Mouse (Mus musculus): Measurements from ENCODE around the gene Tbpl2. TPM values are rescaled to one million over a fixed set of nuclear protein-coding genes. Genes with fewer than 3 reads are reported as not detected.

Tbpl2 gene
- total RNA-seq (2014; rRNA removed) (not detected in 2 replicates), polyA plus RNA-seq (2015; fragmentation: Nextera tagmentation; extraction: Ambion mirVana) (not detected in 2 replicates)

DNA sequence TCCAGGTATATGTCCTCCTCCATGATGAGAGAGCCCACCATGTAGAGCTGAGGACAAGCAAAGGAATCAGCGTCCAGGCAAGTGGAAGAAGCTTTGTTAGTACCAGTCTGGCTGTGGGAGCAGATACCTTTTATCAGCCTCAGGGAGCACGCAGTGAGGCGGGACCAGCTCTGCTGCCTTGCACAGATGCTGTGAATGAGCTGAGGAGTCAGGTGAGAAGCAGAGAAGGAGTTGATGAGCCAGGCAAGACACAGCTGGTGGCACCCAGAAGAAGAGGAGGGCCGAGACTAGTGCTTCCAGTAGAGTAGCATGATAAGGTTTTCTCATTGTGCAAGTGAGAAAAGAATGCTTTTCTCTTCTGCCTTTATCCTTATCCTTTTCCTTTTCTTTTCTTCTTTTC, at the start of gene Tbpl2:
Gene Tbpl2 (minus strand): TSS at position 101 of the 400 bp plus-strand sequence.
- ATAC-seq (ENCODE audit: low FRiP score) (no peak), DNase-seq (ENCODE audit: low spot score) (no peak)
- TF ChIP-seq CTCF (IDR thresholded peaks at IDR 0.05) = no peak
- Histone ChIP-seq H3K4me3 (ENCODE audit: low read depth, low read length) (no peak within 1 kb of the TSS), H3K4me1 (ENCODE audit: insufficient read depth, low read length) (no peaks in the 10 kb centered on the region), H3K27me3 (ENCODE audit: insufficient read depth, low read length) (no peaks in the 10 kb centered on the region), H3K27ac (ENCODE audit: low read depth, low read length) (no peak within 1 kb of the TSS), H3K9ac (replicated peaks; ENCODE audit: low read length, poor library complexity, severe bottlenecking) (no peak within 1 kb of the TSS), H3K36me3 (ENCODE audit: insufficient read depth, low read length) (no peaks in the 10 kb centered on the region), H3K9me3 (ENCODE audit: low read length) (no peaks in the 10 kb centered on the region), H3K4me2 (ENCODE audit: low read depth, low read length, poor library complexity, severe bottlenecking) (no peak within 1 kb of the TSS)
- 83% methylated on average over 4 of the region's 4 CpGs for WGBS

DNA sequence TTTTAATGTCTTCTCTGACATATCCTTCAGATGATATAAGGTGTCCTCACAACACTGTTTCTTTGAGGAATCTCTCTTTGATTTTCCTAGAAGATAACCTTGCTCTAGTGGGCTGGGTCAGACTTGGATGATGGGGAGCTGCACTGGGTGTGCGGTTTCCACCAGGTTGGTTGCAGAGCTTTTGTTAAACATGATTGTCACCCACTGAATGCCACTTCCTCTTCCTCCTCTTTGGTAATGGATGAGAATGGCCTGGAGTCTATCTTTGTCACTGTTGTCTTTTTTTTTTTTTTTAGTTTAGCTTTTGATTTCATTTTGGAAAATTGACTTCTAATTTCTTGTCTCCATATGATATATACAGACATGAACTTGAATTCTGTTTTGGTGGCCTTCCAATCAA, 38.0 kb upstream of the Tbpl2 start:
- ATAC-seq (ENCODE audit: low FRiP score) (no peak), DNase-seq (ENCODE audit: low spot score) (no peak)
- no peak overlapping the region for H3K4me3 ChIP-seq (ENCODE audit: low read depth, low read length)
- no peak overlapping the region for H3K27ac ChIP-seq (ENCODE audit: low read depth, low read length)
- H3K9me3 ChIP-seq (ENCODE audit: low read length) = no peaks in the 10 kb centered on the region
- H3K9ac ChIP-seq (replicated peaks; ENCODE audit: low read length, poor library complexity, severe bottlenecking) = no peak overlapping the region
- no peaks in the 10 kb centered on the region for H3K27me3 ChIP-seq (ENCODE audit: insufficient read depth, low read length)
- 87% methylated on average over 1 of the region's 1 CpGs for WGBS
- H3K4me2 ChIP-seq (ENCODE audit: low read depth, low read length, poor library complexity, severe bottlenecking) = no peak overlapping the region
- H3K4me1 ChIP-seq (ENCODE audit: insufficient read depth, low read length) = no peaks in the 10 kb centered on the region
- no peak for TF ChIP-seq CTCF (IDR thresholded peaks at IDR 0.05)
- no peaks in the 10 kb centered on the region for H3K36me3 ChIP-seq (ENCODE audit: insufficient read depth, low read length)

DNA sequence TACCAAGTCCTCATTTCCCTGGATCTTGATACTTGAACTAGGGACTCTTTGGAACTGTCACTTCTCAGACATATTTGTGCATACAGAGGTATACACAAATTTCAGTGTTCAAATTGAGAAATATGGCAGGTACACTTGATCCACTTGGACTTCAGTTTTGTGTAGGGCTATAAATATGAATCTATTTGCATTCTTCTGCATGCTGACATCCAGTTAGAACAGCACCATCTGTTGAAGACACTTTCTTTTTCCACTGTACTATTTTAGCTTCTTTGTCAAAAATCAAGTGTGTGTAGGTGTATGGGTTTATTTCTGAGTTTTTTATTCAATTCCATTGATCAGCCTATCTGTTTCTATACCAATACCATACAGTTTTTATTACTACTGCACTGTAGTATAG, 12.7 kb upstream of the Tbpl2 start:
- Histone ChIP-seq H3K4me1 (ENCODE audit: insufficient read depth, low read length) (no peaks in the 10 kb centered on the region), H3K9ac (replicated peaks; ENCODE audit: low read length, poor library complexity, severe bottlenecking) (no peak overlapping the region), H3K9me3 (ENCODE audit: low read length) (no peaks in the 10 kb centered on the region), H3K4me3 (ENCODE audit: low read depth, low read length) (no peak overlapping the region), H3K27me3 (ENCODE audit: insufficient read depth, low read length) (no peaks in the 10 kb centered on the region), H3K27ac (ENCODE audit: low read depth, low read length) (no peak overlapping the region), H3K36me3 (ENCODE audit: insufficient read depth, low read length) (no peaks in the 10 kb centered on the region), H3K4me2 (ENCODE audit: low read depth, low read length, poor library complexity, severe bottlenecking) (no peak overlapping the region)
- ATAC-seq (ENCODE audit: low FRiP score) (no peak), DNase-seq (ENCODE audit: low spot score) (no peak)
- no peak for TF ChIP-seq CTCF (IDR thresholded peaks at IDR 0.05)

DNA sequence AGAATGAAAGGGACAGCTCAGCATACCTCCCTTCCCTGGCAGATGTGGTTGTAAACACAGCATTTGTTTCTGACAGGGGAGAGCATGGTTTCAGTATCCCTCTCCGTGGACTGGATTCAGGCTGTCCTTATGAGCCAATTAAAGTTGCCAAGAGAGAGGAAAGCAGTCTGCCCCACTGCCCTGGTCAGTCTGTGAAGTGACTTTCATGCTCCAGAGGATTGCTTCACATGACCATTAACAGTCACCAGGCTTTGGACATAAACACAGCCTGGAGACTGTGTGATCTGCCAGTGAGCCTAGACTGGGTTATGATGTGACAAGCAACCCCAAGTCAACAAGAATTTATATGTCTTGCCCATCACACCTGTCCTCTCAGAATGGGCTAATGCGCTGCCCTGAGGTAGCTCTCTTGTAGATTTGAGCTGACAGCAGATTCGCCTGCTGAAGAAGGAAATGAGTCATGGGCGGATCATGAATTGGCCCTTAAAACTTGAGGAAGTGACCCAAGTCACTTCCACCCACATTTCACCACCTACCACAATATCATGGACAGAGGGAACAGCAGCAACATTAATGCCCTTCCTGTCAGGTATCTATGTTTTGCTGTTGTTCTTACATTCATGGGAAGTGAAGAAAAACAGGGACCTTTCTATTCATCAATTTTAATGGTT, 7.4 kb upstream of the Tbpl2 start:
- TF ChIP-seq CTCF (IDR thresholded peaks at IDR 0.05) = no peak
- Histone ChIP-seq H3K9ac (replicated peaks; ENCODE audit: low read length, poor library complexity, severe bottlenecking) (no peak overlapping the region), H3K4me3 (ENCODE audit: low read depth, low read length) (no peak overlapping the region), H3K27me3 (ENCODE audit: insufficient read depth, low read length) (no peaks in the 10 kb centered on the region), H3K4me2 (ENCODE audit: low read depth, low read length, poor library complexity, severe bottlenecking) (no peak overlapping the region), H3K36me3 (ENCODE audit: insufficient read depth, low read length) (no peaks in the 10 kb centered on the region), H3K27ac (ENCODE audit: low read depth, low read length) (no peak overlapping the region), H3K9me3 (ENCODE audit: low read length) (no peaks in the 10 kb centered on the region), H3K4me1 (ENCODE audit: insufficient read depth, low read length) (no peaks in the 10 kb centered on the region)
- 77% methylated on average over 4 of the region's 4 CpGs for WGBS
- DNase-seq (ENCODE audit: low spot score) (no peak), ATAC-seq (ENCODE audit: low FRiP score) (no peak)

DNA sequence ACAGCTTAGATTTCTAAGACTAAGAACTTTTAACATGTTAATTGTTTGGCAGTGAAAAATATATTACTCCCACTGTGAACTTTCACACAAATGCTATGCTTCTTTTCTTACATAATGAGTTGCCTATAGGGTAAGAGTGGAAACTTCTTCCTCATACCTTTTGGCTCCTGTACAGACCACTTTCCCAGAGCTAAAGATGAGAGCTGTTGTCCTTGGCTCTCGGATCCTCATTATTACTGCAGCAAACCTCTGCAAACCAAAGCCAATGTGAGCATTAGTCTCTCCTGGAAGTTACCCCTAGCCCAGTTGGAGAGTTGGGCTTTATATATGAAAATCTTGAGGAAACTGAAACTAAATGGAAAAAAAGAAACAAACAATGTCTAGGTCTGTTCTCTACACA, 5.5 kb downstream of the Tbpl2 start:
- Histone ChIP-seq H3K9ac (replicated peaks; ENCODE audit: low read length, poor library complexity, severe bottlenecking) (no peak overlapping the region), H3K9me3 (ENCODE audit: low read length) (no peaks in the 10 kb centered on the region), H3K4me1 (ENCODE audit: insufficient read depth, low read length) (no peaks in the 10 kb centered on the region), H3K27me3 (ENCODE audit: insufficient read depth, low read length) (no peaks in the 10 kb centered on the region), H3K27ac (ENCODE audit: low read depth, low read length) (no peak overlapping the region), H3K4me3 (ENCODE audit: low read depth, low read length) (no peak overlapping the region), H3K36me3 (ENCODE audit: insufficient read depth, low read length) (no peaks in the 10 kb centered on the region), H3K4me2 (ENCODE audit: low read depth, low read length, poor library complexity, severe bottlenecking) (no peak overlapping the region)
- TF ChIP-seq CTCF (IDR thresholded peaks at IDR 0.05) = no peak
- no peak for DNase-seq (ENCODE audit: low spot score)
- ATAC-seq (ENCODE audit: low FRiP score) = no peak
- WGBS = 85% methylated on average over 1 of the region's 1 CpGs

DNA sequence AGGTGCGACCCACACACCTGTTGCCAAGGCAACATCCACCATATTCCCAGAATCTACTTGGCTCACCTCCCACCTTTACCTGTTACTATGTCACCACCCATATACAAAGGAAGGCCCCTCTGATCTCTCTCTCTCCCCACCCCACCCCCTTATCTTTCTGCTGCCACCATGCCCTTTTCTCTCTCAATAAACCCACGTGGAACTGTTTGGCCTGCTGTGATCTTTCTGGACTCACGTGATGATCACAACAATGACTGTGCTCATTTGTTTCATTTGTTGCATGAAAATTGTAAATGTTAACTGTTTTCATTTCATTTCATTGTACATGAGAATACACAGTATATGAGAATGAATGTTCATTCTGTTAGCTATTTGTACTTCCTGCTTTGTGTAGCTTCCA, 45.9 kb downstream of the Tbpl2 start:
- DNase-seq (ENCODE audit: low spot score) (no peak), ATAC-seq (ENCODE audit: low FRiP score) (no peak)
- H3K4me2 ChIP-seq (ENCODE audit: low read depth, low read length, poor library complexity, severe bottlenecking) = no peak overlapping the region
- no peak overlapping the region for H3K9ac ChIP-seq (replicated peaks; ENCODE audit: low read length, poor library complexity, severe bottlenecking)
- H3K27ac ChIP-seq (ENCODE audit: low read depth, low read length) = no peak overlapping the region
- no peaks in the 10 kb centered on the region for H3K9me3 ChIP-seq (ENCODE audit: low read length)
- no peak overlapping the region for H3K4me3 ChIP-seq (ENCODE audit: low read depth, low read length)
- no peaks in the 10 kb centered on the region for H3K36me3 ChIP-seq (ENCODE audit: insufficient read depth, low read length)
- 91% methylated on average over 3 of the region's 3 CpGs for WGBS
- H3K27me3 ChIP-seq (ENCODE audit: insufficient read depth, low read length) = no peaks in the 10 kb centered on the region
- no peak for TF ChIP-seq CTCF (IDR thresholded peaks at IDR 0.05)
- H3K4me1 ChIP-seq (ENCODE audit: insufficient read depth, low read length) = no peaks in the 10 kb centered on the region

All from midbrain, postnatal 0 days (tissue).